Comparison of ENCODE assay signal across 8 mouse cellular contexts in genomic region chr1:182408684-182409327, GRCm38 (mm10). TPM values are rescaled to one million over a fixed set of nuclear protein-coding genes. Genes with fewer than 3 reads are reported as not detected.
DNase-seq lines count a peak whose midpoint lies in the region; ATAC-seq and TF ChIP-seq lines count a peak whose summit lies in the region.

Gene Trp53bp2, plus strand, starts transcription at chr1:182409172.

- peaks cover 26% of the 10 kb centered on the region for H3K4me1 ChIP-seq in heart, embryonic 11.5 days (ENCODE audit: control insufficient read depth, insufficient read depth, low read length)
- peaks cover 27% of the 10 kb centered on the region for H3K4me1 ChIP-seq in kidney, embryonic 16.5 days (ENCODE audit: insufficient read depth, low read length)
- peaks cover 19% of the 10 kb centered on the region for H3K4me1 ChIP-seq in liver, adult 2 months (ENCODE audit: control insufficient read depth, insufficient read depth, low read length)

- peak; percentile 46 for TF ChIP-seq CTCF in liver, adult 2 months (IDR thresholded peaks at IDR 0.05; ENCODE audit: low read depth, low read length)

- peak; percentile 70 for TF ChIP-seq POLR2A in liver, adult 2 months (IDR thresholded peaks at IDR 0.05; ENCODE audit: extremely low read depth, insufficient read depth, low read length)
- peak; percentile 78 for TF ChIP-seq POLR2A in myocyte (IDR thresholded peaks at IDR 0.05; ENCODE audit: insufficient read length, low read depth)

- H3K4me2 ChIP-seq in heart, embryonic 11.5 days = peak within 1 kb of the TSS; percentile 87
- peak within 1 kb of the TSS; percentile 74 for H3K4me2 ChIP-seq in kidney, embryonic 16.5 days (replicated peaks; ENCODE audit: low read depth, low read length)
- peak within 1 kb of the TSS; percentile 97 for H3K4me2 ChIP-seq in myocyte (ENCODE audit: low read depth)

- peak; percentile 100 for DNase-seq in B cell, adult 2 months
- peak; percentile 99 for DNase-seq in brain, adult 2 months (ENCODE audit: low read depth, low spot score)
- peak; percentile 85 for DNase-seq in liver, adult 2 months (ENCODE audit: extremely low read depth, low read depth, low spot score)
- peak; percentile 99 for DNase-seq in splenic B cell, adult 2 months (ENCODE audit: low read depth, low spot score)

- peak within 1 kb of the TSS; percentile 88 for H3K27ac ChIP-seq in heart, embryonic 11.5 days (ENCODE audit: low read depth, low read length)
- peak within 1 kb of the TSS; percentile 96 for H3K27ac ChIP-seq in kidney, embryonic 16.5 days (ENCODE audit: low read length)
- peak within 1 kb of the TSS; percentile 92 for H3K27ac ChIP-seq in liver, adult 2 months (replicated peaks; ENCODE audit: insufficient read depth, low read depth, low read length)

- no peaks in the 10 kb centered on the region for H3K27me3 ChIP-seq in heart, embryonic 11.5 days (ENCODE audit: control insufficient read depth, insufficient read depth, low read length)
- H3K27me3 ChIP-seq in kidney, embryonic 16.5 days (ENCODE audit: insufficient read depth, low read length) = no peaks in the 10 kb centered on the region
- H3K27me3 ChIP-seq in liver, adult 2 months (ENCODE audit: control insufficient read depth, insufficient read depth, low read length) = no peaks in the 10 kb centered on the region
- no peaks in the 10 kb centered on the region for H3K27me3 ChIP-seq in myocyte (ENCODE audit: control insufficient read depth, insufficient read depth, insufficient read length)
- no peaks in the 10 kb centered on the region for H3K27me3 ChIP-seq in splenic B cell, adult 2 months (ENCODE audit: control insufficient read depth, insufficient read depth, low read length, poor library complexity, severe bottlenecking)

- H3K9me3 ChIP-seq in heart, embryonic 11.5 days (replicated peaks; ENCODE audit: control insufficient read depth, low read length) = no peaks in the 10 kb centered on the region
- H3K9me3 ChIP-seq in kidney, embryonic 16.5 days (ENCODE audit: low read length) = no peaks in the 10 kb centered on the region

- peak within 1 kb of the TSS; percentile 68 for H3ac ChIP-seq in myocyte (ENCODE audit: control insufficient read depth, insufficient read length)

- H3K79me2 ChIP-seq in liver, adult 2 months (ENCODE audit: control insufficient read depth, insufficient read depth, low read length) = peaks cover 14% of the 10 kb centered on the region; the same call in 1 of the 2 replicates
- peaks cover 41% of the 10 kb centered on the region for H3K79me2 ChIP-seq in myocyte (ENCODE audit: control insufficient read depth, insufficient read depth)

- H3K9ac ChIP-seq in heart, embryonic 11.5 days (ENCODE audit: low read depth, low read length) = peak within 1 kb of the TSS; percentile 96
- H3K9ac ChIP-seq in kidney, embryonic 16.5 days (replicated peaks; ENCODE audit: low read length) = peak within 1 kb of the TSS; percentile 97
- peak within 1 kb of the TSS; percentile 98 for H3K9ac ChIP-seq in liver, adult 2 months (ENCODE audit: low read depth, low read length)

- peak within 1 kb of the TSS; percentile 97 for H3K4me3 ChIP-seq in heart, embryonic 11.5 days (ENCODE audit: low read depth, low read length)
- peak within 1 kb of the TSS; percentile 91 for H3K4me3 ChIP-seq in kidney, embryonic 16.5 days (ENCODE audit: low read length)
- peak within 1 kb of the TSS; percentile 98 for H3K4me3 ChIP-seq in liver, adult 2 months (ENCODE audit: insufficient read depth, low read depth, low read length)
- H3K4me3 ChIP-seq in myocyte = peak within 1 kb of the TSS; percentile 43

- ATAC-seq in erythroblast, adult 5-6 weeks (replicated peaks; ENCODE audit: low FRiP score, poor library complexity, severe bottlenecking) = peak; percentile 95
- ATAC-seq in heart, embryonic 11.5 days (replicated peaks; ENCODE audit: insufficient number of reproducible peaks, low FRiP score, low TSS enrichment) = peak; percentile 98
- peak; percentile 98 for ATAC-seq in kidney, embryonic 16.5 days (ENCODE audit: low FRiP score, low TSS enrichment)

- no peaks in the 10 kb centered on the region for H3K36me3 ChIP-seq in heart, embryonic 11.5 days (ENCODE audit: control insufficient read depth, insufficient read depth, low read length)
- no peaks in the 10 kb centered on the region for H3K36me3 ChIP-seq in kidney, embryonic 16.5 days (ENCODE audit: insufficient read depth, low read length)
- no peaks in the 10 kb centered on the region for H3K36me3 ChIP-seq in liver, adult 2 months (ENCODE audit: control insufficient read depth, insufficient read depth, low read length)
- no peaks in the 10 kb centered on the region for H3K36me3 ChIP-seq in myocyte (ENCODE audit: control insufficient read depth, insufficient read depth)
- H3K36me3 ChIP-seq in splenic B cell, adult 2 months (ENCODE audit: control insufficient read depth, insufficient read depth, low read length, poor library complexity, severe bottlenecking) = no peaks in the 10 kb centered on the region

- under 1% methylated on average over 66 of the region's 71 CpGs for WGBS in heart, embryonic 11.5 days (ENCODE audit: insufficient replicate concordance)
- WGBS in kidney, embryonic 16.5 days = 0% methylated on average over 56 of the region's 71 CpGs
- under 1% methylated on average over 71 of the region's 71 CpGs for WGBS in liver, adult 2 months

TF ChIP-seq in myocyte, 11 proteins besides CTCF, POLR2A, EP300 and RAD21:
- TF ChIP-seq REST (IDR thresholded peaks at IDR 0.05; ENCODE audit: insufficient read depth, insufficient read length) = no peak
- peak; percentile 76 for TF ChIP-seq POLR2AphosphoS2 (IDR thresholded peaks at IDR 0.05; ENCODE audit: insufficient read length, low read depth)

RNA-seq across cellular contexts. Expression of gene Trp53bp2, which starts in this region (rescaled TPM):
- 1.2 and 3.6 TPM in 2 replicates for total RNA-seq in erythroblast, adult 5-6 weeks (2015; ENCODE audit: low replicate concordance)
- 2.2 and 2.6 TPM in 2 replicates for total RNA-seq in erythroblast, adult 5-6 weeks (2017; ENCODE audit: low replicate concordance)
- 16.3 and 19.5 TPM in 2 replicates for polyA plus RNA-seq in heart, embryonic 11.5 days (2014; fragmentation: Nextera tagmentation; extraction: Ambion mirVana)
- polyA plus RNA-seq in kidney, embryonic 16.5 days (2015; fragmentation: Nextera tagmentation; extraction: Ambion mirVana) = 26.2 and 30.0 TPM in 2 replicates
- 5.0 and 6.0 TPM in 2 replicates for total RNA-seq in liver, adult 2 months (2014; rRNA removed)
- 5.7 and 7.2 TPM in 2 replicates for polyA plus RNA-seq in liver, adult 2 months (2012; rRNA removed)
- 6.4 TPM for polyA plus RNA-seq in myocyte (2012; fragmentation: generic; extraction: Trizol)

Comparison
In these comparisons a context has a peak if more than half of its experiments do, and no peak if none do; other contexts are left out.
1. Peak in every context shown above with its lines: DNase-seq, ATAC-seq, H3K4me3 ChIP-seq and H3K27ac ChIP-seq.
2. H3K4me3 ChIP-seq: peak in every context shown above with its lines; median percentile 98 in liver, adult 2 months; 97 in heart, embryonic 11.5 days; 91 in kidney, embryonic 16.5 days; 43 in myocyte.